Mouse (Mus musculus) cortical plate, adult 2 months (tissue): ENCODE results near the gene Rnf43.

Experiments
- CTCF ChIP-seq: fragments of 200-500 bp; IDR thresholded peaks from 2 replicates; pipeline ENCODE4 v1.5.1; 2011; ENCODE audit warnings: mild to moderate bottlenecking, control low read depth, low read length; ENCODE audit not compliant: insufficient read depth; ENCODE audit errors: extremely low read depth
- POLR2A ChIP-seq: fragments of 200-500 bp; IDR thresholded peaks from 2 replicates; pipeline ENCODE4 v1.6.1; 2011; ENCODE audit warnings: mild to moderate bottlenecking, low read length, control low read depth; ENCODE audit not compliant: insufficient read depth; ENCODE audit errors: extremely low read depth

DNA sequence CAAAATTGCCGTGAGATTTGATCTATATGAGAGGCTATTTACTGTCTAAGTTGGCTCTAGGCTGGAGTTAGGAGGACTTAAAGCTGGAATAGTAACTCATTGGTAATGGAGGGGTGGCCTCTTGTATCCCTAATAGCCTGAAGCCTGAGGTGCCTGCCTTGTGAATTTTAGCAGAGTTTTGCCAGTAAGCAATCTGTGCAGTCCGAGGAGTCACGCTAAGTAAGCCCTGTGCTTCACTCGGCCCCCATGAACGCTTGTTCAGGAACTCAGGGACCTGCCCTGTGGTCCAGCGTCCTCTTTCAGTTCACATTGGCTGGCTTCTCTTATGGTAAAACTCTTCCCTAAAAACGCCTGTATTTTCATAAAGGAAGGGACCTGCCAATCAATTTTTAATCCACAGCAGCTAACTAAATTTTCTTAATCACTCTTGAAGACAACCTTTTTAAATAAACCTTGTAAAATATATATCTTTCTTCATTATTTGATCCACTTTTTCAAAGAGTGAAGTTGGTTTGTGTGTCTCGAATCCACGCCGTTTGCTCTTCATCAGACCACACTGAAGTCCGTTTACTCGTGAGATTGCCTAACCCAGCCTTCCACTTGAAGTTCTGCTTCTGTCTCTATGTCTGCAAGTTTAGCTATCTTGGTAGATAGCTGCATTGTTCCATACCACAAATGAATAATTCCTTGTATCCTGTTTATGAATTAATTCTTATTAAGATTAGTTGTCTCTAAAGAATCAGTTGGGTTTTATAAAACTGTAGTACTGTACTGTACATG lies 3.9 kb downstream of the Rnf43 start:
- no peak for TF ChIP-seq CTCF
- TF ChIP-seq POLR2A = no peak
